Mouse (Mus musculus): ENCODE measurements around the gene Cask.
A peak's percentile ranks its signal among the peaks of the same experiment; 100 is the strongest.

Cask gene

GRCm38 (mm10) chrX:13518019-13518418 lies 333.1 kb downstream of the Cask start:
- DNase-seq (ENCODE audit: low spot score) = no peak

GRCm38 (mm10) chrX:13516451-13516850 lies 334.7 kb downstream of the Cask start:
- no peak for DNase-seq (ENCODE audit: low spot score)

GRCm38 (mm10) chrX:13513864-13514263 lies 337.3 kb downstream of the Cask start:
- DNase-seq (ENCODE audit: low spot score) = no peak

GRCm38 (mm10) chrX:13513127-13513526 lies 338.0 kb downstream of the Cask start:
- peak; percentile 58 for DNase-seq (ENCODE audit: low spot score)

- DNase-seq (ENCODE audit: low spot score) = no peak
These were observed 344.8 kb downstream of the Cask start for GRCm38 (mm10) chrX:13506376-13506775.

- peak; percentile 31 for DNase-seq (ENCODE audit: low spot score)
These were observed 346.8 kb downstream of the Cask start for GRCm38 (mm10) chrX:13504389-13504788.

- no peak for DNase-seq (ENCODE audit: low spot score)
These were observed 348.2 kb downstream of the Cask start for GRCm38 (mm10) chrX:13502862-13503375.

- no peak for DNase-seq (ENCODE audit: low spot score)
These were observed 350.9 kb downstream of the Cask start for GRCm38 (mm10) chrX:13500284-13500683.

GRCm38 (mm10) chrX:13494892-13495703 lies 356.1 kb downstream of the Cask start:
- peak; percentile 79 for DNase-seq (ENCODE audit: low spot score)

GRCm38 (mm10) chrX:13492922-13493321 lies 358.2 kb downstream of the Cask start:
- no peak for DNase-seq (ENCODE audit: low spot score)

- no peak for DNase-seq (ENCODE audit: low spot score)
These were observed 360.2 kb downstream of the Cask start for GRCm38 (mm10) chrX:13490941-13491340.

GRCm38 (mm10) chrX:13489761-13490160 lies 361.4 kb downstream of the Cask start:
- no peak for DNase-seq (ENCODE audit: low spot score)

GRCm38 (mm10) chrX:13489001-13489400 lies 362.2 kb downstream of the Cask start:
- DNase-seq (ENCODE audit: low spot score) = no peak

- no peak for DNase-seq (ENCODE audit: low spot score)
These were observed 366.7 kb downstream of the Cask start for GRCm38 (mm10) chrX:13484447-13484846.

GRCm38 (mm10) chrX:13482576-13482975 lies 368.6 kb downstream of the Cask start:
- peak; percentile 55 for DNase-seq (ENCODE audit: low spot score)

- DNase-seq (ENCODE audit: low spot score) = peak; percentile 64
These were observed 371.6 kb downstream of the Cask start for GRCm38 (mm10) chrX:13479570-13479969.

GRCm38 (mm10) chrX:13478298-13478697 lies 372.9 kb downstream of the Cask start:
- peak; percentile 58 for DNase-seq (ENCODE audit: low spot score)

- no peak for DNase-seq (ENCODE audit: low spot score)
These were observed 373.6 kb downstream of the Cask start for GRCm38 (mm10) chrX:13477596-13477995.

- DNase-seq (ENCODE audit: low spot score) = no peak
These were observed 375.8 kb downstream of the Cask start for GRCm38 (mm10) chrX:13475382-13475781.

GRCm38 (mm10) chrX:13472751-13473225 lies 378.4 kb downstream of the Cask start:
- no peak for DNase-seq (ENCODE audit: low spot score)

GRCm38 (mm10) chrX:13471925-13472324 lies 379.2 kb downstream of the Cask start:
- no peak for DNase-seq (ENCODE audit: low spot score)

- peak; percentile 87 for DNase-seq (ENCODE audit: low spot score)
These were observed 381.7 kb downstream of the Cask start for GRCm38 (mm10) chrX:13469160-13470116.
